Mouse (Mus musculus) lung, postnatal 14 days (tissue): ENCODE data around the gene Mmp27.

ENCODE experiments used
- DNase-seq: peaks from one replicate; pipeline ENCODE4 v3.0.0; 2021

Gene Mmp27

GRCm38 (mm10) chr9:7604005-7604404 is 32.8 kb downstream of the Mmp27 start:
- no peak for DNase-seq

DNA sequence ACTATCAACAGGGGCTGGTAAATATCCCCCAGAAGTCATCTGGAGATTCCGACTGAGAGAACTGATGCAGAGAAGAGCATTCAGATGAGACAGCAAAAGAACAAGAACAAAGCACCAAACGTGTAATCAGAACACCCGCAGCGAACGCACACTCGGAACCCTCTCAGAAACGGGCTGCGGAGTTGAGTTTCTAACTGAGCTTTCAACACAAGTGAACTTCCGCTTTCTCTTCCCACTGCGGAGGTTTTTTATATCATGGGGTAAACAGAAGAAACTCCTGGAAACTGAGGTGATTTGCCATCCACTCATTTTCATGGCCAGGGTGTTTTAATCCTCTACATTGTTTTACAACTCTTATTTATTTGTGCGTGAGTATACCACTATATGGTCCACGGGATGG is 34.4 kb downstream of the Mmp27 start:
- DNase-seq = no peak

- DNase-seq = no peak
Observed at GRCm38 (mm10) chr9:7622582-7622981, 51.4 kb downstream of the Mmp27 start.

DNA sequence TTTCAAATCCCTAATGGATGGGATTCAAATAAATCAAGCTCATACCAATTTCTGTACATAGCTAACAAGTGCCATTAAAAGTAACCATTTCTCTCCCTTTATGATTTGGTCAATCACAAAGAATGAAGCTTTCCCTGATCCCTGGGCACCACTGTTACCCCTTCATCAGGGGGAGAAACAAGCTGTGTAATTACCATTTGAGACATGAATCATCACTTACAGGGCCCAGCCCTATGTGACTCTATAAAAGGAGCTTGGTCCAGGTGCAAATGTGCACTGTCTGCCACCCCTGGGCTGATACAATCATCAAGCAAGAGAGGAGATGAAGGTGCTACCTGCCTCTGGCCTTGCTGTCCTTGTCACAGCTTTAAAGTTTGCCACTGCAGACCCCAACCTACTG is 56.7 kb downstream of the Mmp27 start, which contains the start of gene Mmp20:
Mmp20 (plus strand) TSS at position 301 of the 400 bp plus-strand sequence.
- DNase-seq = no peak
